Mouse (Mus musculus) gonadal fat pad, adult 2 months (tissue): ENCODE measurements around the gene Syngr1. TPM values are rescaled to one million over a fixed set of nuclear protein-coding genes. Genes with fewer than 3 reads are reported as not detected.

ENCODE experiments used
- DNase-seq: peaks from one replicate; pipeline ENCODE4 v3.0.0-alpha.2; 2012; ENCODE audit warnings: low read depth
- polyA plus RNA-seq: library from polyadenylated mRNA; depleted of rRNA; stranded (reverse); fragments of >200 nt; gene quantifications from 2 replicates; pipeline ENCODE4 v1.2.3, GENCODE M21; 2012

The Syngr1 gene
- polyA plus RNA-seq, 1 experiment = 13.3 TPM

DNA sequence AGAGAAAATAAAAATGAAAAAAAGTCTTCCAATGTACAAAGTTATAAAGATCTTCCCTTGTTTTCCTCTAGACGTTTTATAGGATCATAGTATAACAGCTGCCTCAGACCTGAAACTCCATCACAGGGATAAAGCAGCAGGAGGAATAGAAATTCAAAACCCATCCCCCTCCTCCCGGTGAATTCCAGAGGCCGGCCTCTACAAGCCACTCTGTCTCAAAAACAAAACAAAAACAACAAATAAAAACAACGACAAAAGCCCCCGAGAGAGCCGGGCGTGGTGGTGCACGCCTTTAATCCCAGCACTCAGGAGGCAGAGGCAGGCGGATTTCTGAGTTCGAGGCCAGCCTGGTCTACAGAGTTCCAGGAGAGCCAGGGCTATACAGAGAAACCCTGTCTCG is 979 bp upstream of the Syngr1 start:
- no peak for DNase-seq

- no peak for DNase-seq
Observed at GRCm38 (mm10) chr15:80090741-80091120, 403 bp upstream of the Syngr1 start.

DNA sequence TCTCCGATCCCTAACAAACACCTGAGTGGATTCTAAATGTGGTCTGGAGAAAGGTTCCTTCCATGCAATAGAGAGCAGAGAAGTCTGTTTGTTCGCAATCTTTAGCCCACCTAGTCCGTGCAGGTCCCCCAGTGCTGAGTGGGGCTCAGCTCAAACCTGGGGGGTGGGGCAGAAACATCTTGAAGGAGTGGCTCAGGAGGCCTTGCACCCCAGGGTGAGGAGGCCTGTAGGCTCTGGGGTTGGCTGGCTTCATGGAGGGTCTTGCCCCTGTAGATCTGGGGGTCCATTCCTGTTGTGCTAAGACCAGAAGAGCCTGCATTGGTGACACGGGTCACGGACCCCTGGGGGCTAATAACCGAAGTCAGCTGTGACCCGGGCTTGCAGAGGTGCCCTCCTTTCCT is 907 bp downstream of the Syngr1 start:
- no peak for DNase-seq

DNA sequence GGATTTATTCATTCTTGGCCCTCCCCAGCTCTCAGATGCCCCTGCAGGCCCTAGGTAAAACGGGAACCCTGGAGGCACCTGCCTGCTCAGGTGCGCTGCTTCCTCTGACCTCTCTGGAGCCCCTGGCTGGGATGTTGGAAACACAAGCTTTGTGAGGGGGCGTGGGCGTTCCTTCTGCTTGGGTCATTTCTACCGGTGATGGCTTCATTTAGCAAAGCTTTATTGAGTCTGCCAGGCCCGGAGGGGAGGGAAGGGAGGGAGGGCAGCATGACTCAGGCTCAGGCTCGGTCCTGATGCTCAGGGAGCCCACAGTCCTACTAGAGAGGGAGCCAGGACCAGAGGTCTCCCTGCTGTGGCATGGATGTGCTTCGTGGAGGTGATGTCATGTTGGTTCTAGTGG is 1.5 kb downstream of the Syngr1 start:
- DNase-seq = no peak

GRCm38 (mm10) chr15:80094201-80094600 is 3.1 kb downstream of the Syngr1 start:
- no peak for DNase-seq

DNA sequence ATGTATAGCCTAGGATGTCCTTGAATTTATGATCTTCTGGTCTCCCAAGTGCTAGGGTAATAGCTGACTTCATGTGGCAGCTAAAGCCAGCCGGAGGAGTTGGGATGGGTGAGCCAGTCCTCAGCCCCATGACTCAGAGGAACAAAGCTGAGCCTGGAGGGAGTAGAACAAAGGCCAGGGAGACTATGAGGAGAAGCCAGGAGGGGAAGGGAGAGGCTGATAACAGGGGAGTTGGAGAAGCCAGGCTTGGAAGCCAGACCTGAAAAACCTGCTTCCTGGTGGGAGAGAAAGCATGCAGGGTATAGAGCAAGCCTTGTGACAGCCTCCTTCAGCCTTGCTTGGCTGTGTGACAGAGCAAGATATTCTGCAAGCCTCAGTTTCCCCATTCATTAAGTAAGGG is 4.5 kb downstream of the Syngr1 start:
- DNase-seq = no peak

GRCm38 (mm10) chr15:80096406-80096805 is 5.3 kb downstream of the Syngr1 start:
- no peak for DNase-seq

GRCm38 (mm10) chr15:80096946-80097881 is 6.1 kb downstream of the Syngr1 start:
- no peak for DNase-seq

- no peak for DNase-seq
Observed at GRCm38 (mm10) chr15:80097999-80098461, 6.9 kb downstream of the Syngr1 start.

- DNase-seq = no peak
Observed at GRCm38 (mm10) chr15:80098809-80099208, 7.7 kb downstream of the Syngr1 start.

DNA sequence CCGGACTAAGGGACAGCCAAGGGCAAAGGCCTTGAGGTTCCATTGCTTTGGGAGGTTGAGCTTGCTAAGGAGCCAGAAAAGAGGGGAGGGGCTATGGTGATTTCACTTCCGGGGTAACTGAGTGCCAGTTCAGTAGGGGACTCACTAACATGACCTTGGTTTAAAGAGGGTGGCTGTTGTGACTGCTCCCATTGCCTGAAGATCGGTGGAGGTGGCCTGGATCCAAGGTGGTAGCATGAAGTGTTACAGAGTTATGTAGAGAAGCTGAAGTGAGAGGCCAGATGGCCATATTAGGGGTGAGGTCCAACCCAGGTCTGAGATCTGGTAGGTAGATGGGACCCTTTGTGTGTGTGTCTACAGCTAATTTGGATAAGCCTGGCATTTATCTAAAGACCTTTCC is 8.3 kb downstream of the Syngr1 start:
- DNase-seq = no peak

- DNase-seq = no peak
Observed at GRCm38 (mm10) chr15:80100196-80100595, 9.1 kb downstream of the Syngr1 start.

GRCm38 (mm10) chr15:80100871-80101270 is 9.7 kb downstream of the Syngr1 start:
- no peak for DNase-seq

DNA sequence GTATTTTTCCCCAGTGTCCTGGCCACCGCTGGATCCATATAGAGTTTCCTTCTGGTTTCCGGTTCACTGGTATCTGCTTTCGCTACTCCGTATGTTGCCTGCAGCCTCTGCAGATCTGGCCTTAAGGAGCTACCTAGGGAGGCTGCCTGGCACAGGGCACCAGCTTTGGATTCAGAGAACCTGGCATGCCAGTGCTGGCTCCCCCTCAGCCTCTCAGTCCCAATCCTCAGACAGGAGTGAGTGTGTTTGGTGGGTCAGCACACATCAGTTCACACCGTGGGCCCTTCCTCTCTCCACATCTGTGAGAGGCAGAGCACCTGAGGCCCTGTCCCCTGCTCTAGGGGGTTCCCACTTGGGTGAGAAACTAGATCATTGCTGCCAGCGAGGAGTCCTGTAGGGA is 10.4 kb downstream of the Syngr1 start:
- DNase-seq = no peak

DNA sequence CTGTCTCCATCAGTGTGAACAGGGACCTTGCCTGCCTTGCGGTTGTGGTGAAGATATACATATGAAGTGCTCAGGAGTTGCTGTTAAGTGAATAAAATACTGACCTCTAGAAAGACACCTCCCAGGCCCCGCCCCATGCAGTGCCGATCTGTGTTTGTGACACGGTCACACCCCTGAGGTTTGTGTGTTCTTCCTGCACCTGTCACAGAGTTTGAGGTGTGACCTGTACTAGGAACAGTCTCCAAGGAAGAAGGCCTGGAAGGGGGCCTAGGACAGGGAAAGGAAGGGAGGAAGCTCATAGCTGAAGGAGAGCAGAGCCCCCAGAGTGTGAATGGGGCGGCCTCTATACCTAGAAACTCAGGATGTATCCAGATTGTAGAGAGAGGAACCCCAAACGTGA is 11.4 kb downstream of the Syngr1 start:
- no peak for DNase-seq

DNA sequence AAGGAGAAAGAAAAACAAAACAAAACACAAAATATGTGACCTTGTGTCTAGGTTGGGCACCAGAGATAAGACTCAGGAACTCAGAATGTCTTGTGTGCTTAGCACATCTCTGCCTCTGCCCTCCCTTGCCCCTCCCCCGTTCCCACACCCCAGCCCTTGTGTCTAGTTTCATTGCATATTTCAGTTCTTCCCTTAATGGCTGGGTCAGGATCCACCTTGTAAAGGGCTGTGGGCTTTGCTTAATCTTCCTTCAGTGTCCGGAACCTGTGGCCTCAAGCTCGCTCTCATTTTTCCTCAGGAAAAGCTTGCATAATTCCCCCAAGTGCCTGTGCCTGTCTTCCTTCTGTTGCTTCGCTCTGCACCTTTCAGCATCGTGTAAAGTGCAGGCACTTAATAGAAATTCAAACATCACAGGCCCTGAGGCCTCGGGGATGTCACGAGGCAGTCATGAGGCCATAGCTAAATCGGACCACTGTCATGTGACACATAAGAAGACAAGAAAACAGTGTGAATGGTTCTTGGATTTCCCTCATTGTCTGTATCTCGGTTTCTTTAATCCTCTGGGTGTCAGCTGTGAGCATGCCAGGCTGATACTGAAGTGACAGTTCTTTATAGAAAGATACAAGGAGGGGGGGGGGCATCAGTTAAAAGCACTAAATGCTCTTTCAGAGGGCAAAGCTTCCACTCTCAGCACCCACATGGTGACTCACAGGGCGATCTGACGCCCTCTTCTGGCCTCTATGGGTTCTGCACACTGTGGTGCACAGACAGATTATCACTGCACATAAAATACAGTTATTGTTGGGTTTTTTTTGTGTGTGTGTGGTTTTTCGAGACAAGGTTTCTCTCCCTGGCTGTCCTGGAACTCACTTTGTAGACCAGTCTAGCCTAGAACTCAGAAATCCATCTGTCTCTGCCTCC is 14.6 kb downstream of the Syngr1 start:
- DNase-seq = no peak

DNA sequence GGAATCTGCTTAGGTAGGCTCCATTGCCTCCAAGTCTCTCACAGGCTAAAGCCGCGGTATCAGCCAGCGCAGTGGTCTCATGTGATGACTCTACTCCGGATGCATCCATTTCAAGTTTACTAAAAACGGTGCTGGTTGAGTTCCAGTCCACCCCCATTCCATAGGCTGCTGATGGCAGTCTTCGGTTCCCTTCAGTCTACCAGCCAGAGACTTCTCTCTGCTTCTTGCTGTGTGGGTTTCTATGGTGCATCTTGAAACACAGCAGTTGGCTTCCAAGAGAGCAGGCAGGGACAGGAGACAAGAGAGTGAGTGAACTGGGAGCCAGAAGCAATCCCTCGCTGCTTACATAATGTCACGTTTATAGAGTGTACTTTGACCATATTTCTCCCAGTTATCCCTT is 16.0 kb downstream of the Syngr1 start:
- no peak for DNase-seq

- no peak for DNase-seq
Observed at GRCm38 (mm10) chr15:80107575-80107974, 16.4 kb downstream of the Syngr1 start.

DNA sequence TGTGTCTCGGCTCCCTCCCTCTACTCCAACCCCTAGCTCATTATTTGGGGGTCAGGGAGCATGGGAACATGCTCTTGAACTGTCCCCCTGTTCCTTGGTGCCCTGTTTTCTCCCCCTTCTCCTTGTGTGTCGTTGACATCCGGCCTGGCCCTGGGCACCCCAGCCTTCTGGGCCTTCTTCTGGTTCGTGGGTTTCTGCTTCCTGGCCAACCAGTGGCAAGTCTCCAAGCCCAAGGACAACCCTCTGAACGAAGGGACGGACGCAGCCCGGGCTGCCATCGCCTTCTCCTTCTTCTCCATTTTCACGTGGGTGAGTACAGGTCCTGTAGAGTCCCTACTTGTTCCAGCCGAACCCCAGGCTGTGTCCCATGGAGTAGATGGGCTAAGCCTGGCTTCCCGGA is 20.3 kb downstream of the Syngr1 start:
- DNase-seq = no peak

DNA sequence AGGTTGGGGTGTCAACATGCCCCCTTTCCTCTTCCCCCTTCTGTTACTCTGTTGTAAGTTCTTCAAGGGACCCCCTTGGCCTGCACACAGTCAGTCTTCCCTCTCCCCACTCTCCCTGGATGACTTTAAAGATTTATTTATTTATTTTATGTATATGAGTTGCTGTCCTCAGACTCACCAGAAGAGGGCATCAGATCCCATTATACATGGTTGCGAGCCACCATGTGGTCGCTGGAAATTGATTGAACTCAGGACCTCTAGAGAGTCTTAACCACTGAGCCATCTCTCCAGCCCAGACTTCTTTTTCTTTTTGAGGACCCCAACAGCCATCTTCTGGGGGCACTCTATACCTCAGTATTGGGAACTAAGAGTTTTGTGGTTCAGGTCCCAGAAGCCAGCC is 21.4 kb downstream of the Syngr1 start:
- DNase-seq = no peak

DNA sequence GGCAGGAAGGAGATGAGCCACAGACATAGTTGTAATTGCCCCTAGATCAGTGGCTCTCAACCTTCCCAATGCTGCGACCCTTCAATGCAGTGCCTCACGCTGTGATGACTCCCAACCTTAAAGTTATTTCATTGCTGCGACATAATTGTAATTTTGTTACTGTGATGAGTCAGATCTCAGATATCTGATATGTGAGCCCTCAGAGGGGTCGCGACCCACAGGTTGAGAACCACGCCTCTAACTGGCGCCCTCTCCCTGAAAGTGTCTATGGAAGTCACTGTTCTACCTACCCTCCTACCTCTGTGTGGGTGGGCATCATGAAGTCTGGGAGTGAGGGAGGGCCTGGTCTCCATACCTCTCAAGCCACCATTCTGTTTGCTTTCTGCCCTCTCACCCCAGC is 23.3 kb downstream of the Syngr1 start:
- DNase-seq = no peak

DNA sequence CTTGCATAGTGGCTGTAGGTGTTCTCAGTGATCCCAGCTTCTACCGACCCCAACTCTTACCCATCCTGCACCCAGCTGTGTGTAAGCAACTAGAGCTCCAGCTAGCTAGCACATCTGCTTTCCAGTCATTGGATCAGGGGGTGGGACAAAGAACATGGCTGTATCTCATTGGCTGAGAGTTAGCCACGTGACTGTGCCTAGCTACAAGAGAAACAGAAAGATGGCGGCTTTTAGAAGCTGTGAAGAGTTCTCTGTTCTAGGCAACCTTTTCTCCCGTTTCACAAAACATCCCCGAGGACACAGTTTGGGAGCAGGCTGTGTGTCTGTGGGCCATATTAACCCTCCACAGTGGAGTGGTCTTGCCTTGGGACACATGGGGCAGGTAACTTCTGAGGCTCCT is 24.1 kb downstream of the Syngr1 start:
- DNase-seq = no peak
